Mouse (Mus musculus): Measurements from ENCODE around the gene Gm10277.

Gm10277 gene

DNA sequence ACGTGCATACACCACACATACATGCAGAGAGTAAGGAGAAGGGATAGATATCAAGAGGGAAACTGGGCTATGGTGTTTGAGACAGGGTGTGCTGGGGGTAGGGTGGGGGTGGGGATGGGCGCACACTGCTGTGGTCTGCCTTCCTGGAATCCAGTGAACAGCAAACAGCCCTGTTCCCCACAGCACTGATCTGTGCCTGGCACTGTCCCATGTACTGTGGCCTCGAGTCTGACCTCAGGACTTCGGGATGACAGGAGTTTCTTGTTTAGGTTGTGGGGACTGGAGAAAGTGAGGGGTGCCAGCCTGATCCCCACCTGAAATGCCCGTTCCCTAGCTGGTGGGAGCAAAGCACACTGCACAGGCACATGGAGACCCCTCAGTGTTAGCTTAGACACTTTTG is at the start of gene Gm10277:
Gene Gm10277 (minus strand): TSS at position 41 of the 400 bp plus-strand sequence.
- in situ Hi-C loops (cut with MboI; ENCODE audit: unreplicated experiment in 2 of 2), result loop anchor here (10.0 to 25.0 kb wide), 2 partner anchors 283 to 675 kb away; no protein-coding TSS in a partner anchor

DNA sequence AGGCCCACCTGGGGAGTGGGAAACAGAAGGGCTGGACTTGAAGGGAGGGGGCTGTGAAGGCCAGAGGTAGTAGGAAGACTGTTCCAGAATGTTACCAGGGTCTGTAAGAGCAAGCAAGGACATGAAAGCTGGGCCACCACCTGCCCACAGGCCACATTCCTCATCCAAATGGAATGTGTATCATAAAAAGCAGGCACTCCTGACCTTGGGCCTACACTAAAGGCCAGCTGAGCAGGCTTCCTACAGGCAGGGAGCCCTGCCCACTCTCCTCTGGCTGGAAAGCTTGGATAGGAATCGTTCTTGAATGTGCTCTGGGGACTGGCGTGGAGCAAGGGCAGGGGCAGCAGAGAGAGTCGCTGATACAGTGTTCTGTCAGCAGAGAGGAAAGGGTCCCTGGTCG is 49.2 kb upstream of the Gm10277 start:
- in situ Hi-C loops (cut with MboI; ENCODE audit: unreplicated experiment in 2 of 2), result no loop called here

DNA sequence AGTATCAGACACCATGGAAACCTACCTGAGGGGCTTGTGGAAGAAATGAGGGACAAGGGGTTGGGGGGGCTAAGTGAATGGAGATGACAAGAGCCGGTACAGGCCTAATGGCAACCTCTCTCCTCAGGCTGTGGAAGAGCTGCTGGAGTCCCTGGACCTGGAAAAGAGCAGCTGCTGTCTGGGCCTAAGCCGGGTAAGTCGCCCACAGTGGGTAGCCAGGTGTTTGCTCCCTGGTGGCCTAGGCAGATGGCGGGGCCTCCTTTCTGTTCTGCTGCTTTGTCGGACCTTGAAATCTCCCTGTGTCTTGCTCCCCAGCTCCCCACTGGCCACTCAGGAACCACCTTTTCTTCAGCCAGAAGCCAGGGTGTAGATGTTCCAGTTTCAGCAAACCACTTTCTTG is 48.7 kb upstream of the Gm10277 start:
- in situ Hi-C loops (cut with MboI; ENCODE audit: unreplicated experiment in 2 of 2), result no loop called here

DNA sequence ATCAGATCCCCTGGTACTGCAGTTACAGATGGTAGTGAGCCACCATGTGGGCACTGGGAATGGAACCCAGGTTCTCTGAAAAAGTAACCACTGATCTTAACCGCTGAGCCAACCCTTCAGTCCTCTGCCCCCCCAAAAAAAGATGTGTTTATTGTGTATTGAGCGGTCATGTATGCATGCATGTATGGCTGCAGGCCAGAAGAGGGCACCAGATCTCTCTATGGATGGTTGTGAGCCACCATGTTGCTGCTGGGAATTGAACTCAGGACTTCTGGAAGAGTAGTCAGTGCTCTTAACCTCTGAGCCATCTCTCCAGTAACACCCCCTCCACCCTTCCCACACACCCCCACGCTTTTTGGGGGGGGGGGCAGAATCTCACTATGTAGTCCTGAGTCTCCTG is 47.6 kb upstream of the Gm10277 start:
- in situ Hi-C loops (cut with MboI; ENCODE audit: unreplicated experiment in 2 of 2), result no loop called here

DNA sequence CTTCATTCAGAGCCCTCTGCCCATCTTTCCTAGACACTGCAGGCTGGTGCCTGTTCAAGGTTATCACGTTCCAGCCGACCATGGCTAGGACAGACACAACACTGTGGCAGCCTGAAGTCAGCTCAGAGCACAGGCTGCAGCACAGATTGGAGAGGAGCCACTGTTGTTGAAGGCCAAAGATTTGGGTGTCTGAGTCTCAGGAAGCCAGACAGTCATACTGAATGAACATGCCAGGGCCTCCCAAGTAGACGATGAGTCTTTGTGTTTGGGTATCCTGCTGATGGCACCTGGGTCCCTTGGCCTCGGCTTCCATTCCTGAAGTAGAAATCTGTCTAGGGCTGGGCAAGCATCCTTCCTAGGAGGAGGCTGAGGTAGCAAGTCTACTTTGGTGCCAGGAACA is 45.0 kb upstream of the Gm10277 start:
- in situ Hi-C loops (cut with MboI; ENCODE audit: unreplicated experiment in 2 of 2), result loop anchor here in 1 of 2 experiments (5.0 kb wide), 1 partner anchor 35 kb away; no protein-coding TSS in a partner anchor

DNA sequence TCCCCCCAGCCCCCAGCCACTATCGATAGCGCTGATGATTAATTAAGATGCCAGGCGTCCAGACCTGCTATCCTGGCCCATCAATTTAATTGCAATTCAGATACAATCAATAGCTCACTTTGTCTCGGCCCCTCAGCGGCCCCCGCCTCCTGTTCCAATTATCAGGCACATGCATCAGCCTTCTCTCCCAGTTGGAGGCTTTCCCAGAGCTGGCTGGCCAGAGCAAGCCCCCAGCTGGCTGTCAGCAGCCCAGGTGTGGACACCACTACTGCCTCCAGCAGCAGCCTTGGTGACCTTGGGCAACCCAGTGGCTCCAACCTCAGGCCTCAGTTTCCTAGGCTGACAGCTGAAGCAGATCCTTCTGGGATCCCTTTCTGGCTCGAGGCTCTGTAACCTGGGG is 43.3 kb upstream of the Gm10277 start:
- in situ Hi-C loops (cut with MboI; ENCODE audit: unreplicated experiment in 2 of 2), result loop anchor here in 1 of 2 experiments (5.0 kb wide), 1 partner anchor 36 kb away; no protein-coding TSS in a partner anchor

DNA sequence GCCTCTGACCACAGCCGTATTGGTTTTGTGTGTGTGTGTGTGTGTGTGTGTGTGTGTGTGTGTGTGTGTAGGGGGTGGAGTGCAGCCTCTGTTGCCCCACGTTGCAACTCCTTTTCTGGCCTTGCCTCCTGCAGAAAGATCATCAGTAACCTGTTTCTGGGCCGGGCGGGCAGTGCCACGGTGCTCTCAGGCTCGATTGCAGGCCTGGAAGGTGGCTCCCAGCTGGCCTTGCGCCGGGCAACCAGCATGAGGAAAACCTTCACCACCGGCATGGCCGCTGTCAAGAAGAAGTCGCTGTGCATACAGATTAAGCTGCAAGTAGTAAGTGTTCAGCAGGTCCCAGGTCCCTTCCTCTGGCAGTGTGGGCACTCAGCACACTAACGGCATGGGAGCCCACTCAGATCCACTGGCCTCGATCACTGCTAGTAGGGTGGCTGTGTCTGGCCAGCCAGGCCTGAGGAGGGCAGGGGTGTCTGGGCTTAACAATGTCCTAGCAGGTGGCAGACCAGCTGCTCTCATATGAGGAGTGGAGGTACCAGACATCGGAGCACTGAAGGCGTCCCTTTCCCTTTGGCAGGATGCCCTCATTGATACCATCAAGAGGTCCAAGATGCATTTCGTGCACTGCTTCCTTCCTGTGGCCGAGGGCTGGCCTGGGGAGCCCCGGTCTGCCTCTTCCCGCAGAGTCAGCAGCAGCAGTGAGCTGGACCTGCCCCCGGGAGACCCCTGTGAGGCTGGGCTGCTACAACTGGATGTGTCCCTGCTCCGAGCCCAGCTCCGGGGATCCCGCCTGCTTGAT is 41.7 kb upstream of the Gm10277 start:
- in situ Hi-C loops (cut with MboI; ENCODE audit: unreplicated experiment in 2 of 2), result loop anchor here (5.0 to 10.0 kb wide), 5 partner anchors 56 to 348 kb away; partner anchors contain the start of genes Nek8 (in 2 of the 2), Tlcd1 (in 2 of the 2) and Pipox (in 1 of the 2)

DNA sequence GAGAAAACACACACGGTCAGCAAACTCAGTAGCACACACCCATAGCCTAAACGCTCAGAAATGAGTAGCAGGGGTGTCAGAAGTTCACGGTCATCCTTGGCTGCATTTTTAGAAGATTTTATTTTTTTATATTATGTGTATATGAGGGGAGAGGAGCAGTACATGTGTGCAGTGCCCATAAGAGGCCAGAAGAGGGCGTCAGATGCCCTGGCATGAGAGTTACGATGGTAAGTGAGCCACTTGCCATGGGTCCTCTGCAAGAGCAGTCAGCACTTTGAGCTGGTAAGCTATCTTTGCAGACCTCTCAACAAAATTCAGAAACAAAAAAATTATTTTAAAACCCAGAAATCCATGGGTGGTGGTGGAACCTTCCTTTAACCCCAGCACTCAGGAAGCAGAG is 40.6 kb upstream of the Gm10277 start:
- in situ Hi-C loops (cut with MboI; ENCODE audit: unreplicated experiment in 2 of 2), result loop anchor here (5.0 to 10.0 kb wide), 5 partner anchors 57 to 349 kb away; partner anchors contain the start of genes Nek8 (in 2 of the 2), Tlcd1 (in 2 of the 2) and Pipox (in 1 of the 2)

DNA sequence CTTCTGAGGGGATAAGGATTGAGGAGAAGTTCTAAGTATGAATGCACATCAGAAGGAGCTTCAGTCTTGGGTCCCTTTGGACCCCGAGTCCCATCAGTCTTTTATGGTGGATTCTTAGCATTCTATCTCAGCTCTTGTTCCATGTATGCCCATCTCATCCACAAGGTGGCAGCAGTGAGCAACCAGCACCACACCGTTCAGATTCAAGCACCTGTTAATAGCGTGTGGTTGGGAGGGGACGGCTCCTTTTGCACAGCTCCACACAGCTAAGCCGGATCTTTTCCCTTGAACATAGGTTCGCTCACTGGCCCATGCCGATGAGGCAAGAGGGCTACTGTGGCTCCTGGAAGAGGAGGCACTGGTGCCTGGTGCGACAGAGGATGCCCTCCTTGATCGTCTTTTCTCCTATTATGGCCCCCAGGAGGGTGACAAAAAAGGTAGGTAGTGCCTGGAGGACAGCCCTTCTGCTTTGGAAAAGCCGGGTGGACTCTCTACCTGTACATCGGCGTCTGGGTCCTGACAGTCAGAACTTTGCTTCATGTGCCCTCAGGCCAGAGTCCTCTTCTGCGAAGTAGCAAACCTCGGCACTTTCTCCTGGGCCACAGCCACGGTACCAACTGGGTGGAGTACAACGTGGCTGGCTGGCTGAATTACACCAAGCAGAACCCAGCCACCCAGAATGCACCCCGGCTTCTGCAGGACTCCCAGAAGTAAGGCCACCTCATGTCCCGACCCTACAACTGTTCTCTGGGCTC is 39.9 kb upstream of the Gm10277 start:
- in situ Hi-C loops (cut with MboI; ENCODE audit: unreplicated experiment in 2 of 2), result loop anchor here (5.0 to 10.0 kb wide), 5 partner anchors 57 to 350 kb away; partner anchors contain the start of genes Nek8 (in 2 of the 2), Tlcd1 (in 2 of the 2) and Pipox (in 1 of the 2)

DNA sequence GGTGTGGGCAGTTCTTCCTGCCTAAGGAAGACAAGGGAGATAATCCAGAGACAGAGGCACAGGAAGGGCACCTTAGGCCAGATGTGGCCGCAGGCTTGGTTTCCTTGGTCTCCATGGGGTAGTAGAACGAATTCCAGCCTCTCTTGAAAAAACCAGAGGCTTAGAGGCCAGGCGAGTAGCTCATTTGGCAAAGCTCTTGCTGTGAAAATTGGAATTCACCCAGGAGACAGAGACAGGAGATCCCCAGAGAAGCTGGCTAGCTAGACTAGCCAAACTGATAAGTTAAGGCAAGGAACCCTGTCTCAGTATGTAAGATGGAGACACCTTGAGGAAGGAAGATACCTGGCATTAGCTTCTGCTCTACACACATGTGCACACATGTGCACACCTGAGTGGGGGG is 38.8 kb upstream of the Gm10277 start:
- in situ Hi-C loops (cut with MboI; ENCODE audit: unreplicated experiment in 2 of 2), result loop anchor here (5.0 to 10.0 kb wide), 5 partner anchors 58 to 351 kb away; partner anchors contain the start of genes Nek8 (in 2 of the 2), Tlcd1 (in 2 of the 2) and Pipox (in 1 of the 2)

DNA sequence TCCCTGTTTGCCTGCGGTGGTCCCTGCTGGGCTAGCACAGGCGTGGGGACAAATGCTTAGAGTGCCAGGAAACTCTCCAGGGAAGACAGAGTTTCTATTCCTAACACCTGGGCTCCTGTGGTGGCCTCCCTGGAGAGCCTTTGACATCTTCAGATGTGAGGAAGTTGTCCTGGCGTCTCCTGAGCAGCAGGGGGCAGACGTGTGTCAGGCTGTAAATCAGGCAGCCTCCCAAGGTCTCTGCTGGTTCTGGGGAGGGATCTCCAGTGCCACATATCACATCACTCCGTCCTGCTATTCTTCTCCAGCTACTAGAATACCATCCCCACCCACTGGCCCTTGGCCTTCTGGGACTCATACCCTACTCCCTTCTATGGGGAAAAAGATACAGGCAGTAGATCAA is 38.3 kb upstream of the Gm10277 start:
- in situ Hi-C loops (cut with MboI; ENCODE audit: unreplicated experiment in 2 of 2), result loop anchor here (5.0 to 10.0 kb wide), 5 partner anchors 59 to 351 kb away; partner anchors contain the start of genes Nek8 (in 2 of the 2), Tlcd1 (in 2 of the 2) and Pipox (in 1 of the 2)

DNA sequence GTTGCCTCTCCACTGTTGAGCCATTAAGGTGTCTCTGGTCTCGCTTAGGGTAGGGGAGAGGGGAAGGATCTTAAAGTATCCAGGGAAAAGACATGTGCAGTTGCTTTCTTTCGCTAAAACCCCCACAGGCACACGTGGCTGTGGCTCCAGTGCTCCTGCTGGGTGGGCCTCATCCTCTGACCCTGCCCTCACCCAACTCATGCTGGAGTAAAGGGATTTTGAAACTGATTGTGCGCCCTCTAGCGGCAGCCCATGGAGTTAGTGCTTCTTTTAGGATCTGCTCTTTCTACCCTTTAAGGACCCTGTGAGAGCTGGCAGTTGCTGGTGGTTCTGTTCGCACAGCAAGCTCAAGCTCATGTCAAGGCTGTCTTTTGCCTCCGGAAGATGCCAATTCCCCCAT is 35.2 kb upstream of the Gm10277 start:
- in situ Hi-C loops (cut with MboI; ENCODE audit: unreplicated experiment in 2 of 2), result loop anchor here in 1 of 2 experiments (10.0 kb wide), 2 partner anchors 62 to 352 kb away; partner anchors contain the start of genes Nek8 and Tlcd1

DNA sequence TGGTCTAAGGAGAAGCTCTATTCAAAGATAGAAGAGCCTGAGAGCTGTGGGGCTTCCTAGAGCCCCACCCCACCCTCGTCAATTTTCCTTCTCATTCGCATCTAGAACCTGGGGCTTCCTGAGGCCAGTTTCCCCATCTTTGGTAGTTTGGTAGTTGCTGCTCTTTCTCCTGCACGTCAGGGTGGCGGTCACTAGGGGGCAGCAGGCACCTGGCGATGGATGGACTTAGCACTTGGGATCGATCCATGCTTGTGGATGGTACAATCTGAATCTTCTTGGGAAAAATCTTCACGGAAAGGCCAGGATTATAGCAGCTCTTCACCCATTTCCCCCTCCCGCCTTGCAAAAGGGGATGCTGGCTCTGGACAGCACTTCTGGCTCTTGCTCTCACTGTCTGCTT is 34.1 kb upstream of the Gm10277 start:
- in situ Hi-C loops (cut with MboI; ENCODE audit: unreplicated experiment in 2 of 2), result loop anchor here in 1 of 2 experiments (10.0 kb wide), 2 partner anchors 63 to 353 kb away; partner anchors contain the start of genes Nek8 and Tlcd1

DNA sequence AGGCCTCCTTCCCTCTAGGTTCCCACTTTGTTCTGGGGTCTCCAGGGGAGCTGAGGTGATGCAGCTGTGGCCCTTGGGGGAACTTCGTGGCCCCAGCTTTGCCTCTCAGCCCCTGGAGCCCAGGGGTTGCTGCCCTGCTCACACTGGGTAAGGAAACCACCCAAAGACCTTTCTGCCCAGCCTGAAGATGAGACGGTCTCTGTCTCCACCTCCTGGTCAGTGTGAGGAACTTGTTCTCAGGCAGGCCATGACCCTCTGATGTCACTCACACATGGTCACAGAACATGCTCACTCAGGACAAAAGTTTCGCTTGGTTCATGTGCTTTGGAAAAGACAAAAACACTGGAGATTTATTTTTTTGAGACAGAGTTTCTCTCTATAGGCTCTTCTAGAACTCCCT is 28.5 kb upstream of the Gm10277 start:
- in situ Hi-C loops (cut with MboI; ENCODE audit: unreplicated experiment in 2 of 2), result loop anchor here (5.0 to 10.0 kb wide), 3 partner anchors 74 to 501 kb away; no protein-coding TSS in a partner anchor

DNA sequence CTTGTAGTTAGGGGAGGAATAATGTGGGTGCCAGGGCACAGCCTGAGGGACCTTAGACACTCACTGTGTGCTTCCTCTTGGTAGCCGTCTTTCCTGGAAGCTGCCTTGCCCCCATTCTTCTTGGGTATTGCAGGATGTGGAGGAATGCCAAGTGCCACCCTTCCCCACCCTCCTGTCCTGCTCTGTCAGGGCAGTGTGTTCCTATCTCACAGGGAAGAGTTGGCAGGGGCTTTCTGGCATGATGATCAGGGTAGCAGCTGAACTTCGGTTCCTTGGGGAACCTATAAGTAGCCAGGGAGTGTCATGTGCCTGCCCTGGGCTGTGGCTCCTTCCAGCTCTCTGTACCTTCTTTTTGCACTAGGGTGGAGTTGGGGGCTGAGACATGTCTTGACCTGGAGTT is 26.4 kb upstream of the Gm10277 start:
- in situ Hi-C loops (cut with MboI; ENCODE audit: unreplicated experiment in 2 of 2), result loop anchor here in 1 of 2 experiments (10.0 kb wide), 1 partner anchor 499 kb away; no protein-coding TSS in a partner anchor

DNA sequence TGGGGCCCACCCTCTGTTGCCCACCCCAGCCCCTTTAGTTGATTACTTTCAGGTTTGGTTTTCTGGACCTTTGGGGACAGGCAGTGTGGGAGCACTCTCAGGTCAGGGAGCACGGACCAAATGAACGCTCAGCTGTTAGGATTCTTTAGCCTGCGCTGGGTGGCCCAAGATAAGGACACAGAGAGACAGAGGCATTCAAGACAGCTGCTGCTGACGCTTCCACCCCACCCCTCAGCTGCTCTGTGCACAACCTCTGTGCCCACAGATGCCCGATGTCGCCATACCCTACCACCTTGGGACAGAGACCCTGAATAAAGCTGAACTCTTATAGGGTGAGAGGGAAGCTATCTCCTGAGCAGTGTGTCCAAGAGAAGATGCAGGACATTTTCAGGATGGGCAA is 22.5 kb upstream of the Gm10277 start:
- in situ Hi-C loops (cut with MboI; ENCODE audit: unreplicated experiment in 2 of 2), result loop anchor here in 1 of 2 experiments (10.0 kb wide), 1 partner anchor 495 kb away; no protein-coding TSS in a partner anchor

DNA sequence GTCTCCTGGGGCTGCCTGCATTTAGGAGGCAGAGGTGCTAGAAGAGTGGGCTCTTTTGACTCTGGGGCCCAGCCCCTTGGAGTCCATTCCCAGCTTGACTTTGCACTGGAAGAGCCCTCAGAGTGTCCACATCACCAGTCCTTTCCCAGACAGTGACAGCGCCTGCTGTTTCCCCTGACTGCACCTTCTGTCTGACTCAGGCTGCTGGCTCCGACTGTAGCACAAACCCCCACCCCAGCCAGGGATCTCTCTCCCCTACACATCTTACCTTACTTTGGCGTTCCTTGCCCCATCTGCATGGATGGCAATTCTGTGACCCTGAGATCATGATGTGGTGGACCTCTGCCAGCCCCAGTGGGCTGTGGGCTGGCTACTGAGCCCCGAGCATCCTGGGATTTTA is 21.7 kb upstream of the Gm10277 start:
- in situ Hi-C loops (cut with MboI; ENCODE audit: unreplicated experiment in 2 of 2), result no loop called here

DNA sequence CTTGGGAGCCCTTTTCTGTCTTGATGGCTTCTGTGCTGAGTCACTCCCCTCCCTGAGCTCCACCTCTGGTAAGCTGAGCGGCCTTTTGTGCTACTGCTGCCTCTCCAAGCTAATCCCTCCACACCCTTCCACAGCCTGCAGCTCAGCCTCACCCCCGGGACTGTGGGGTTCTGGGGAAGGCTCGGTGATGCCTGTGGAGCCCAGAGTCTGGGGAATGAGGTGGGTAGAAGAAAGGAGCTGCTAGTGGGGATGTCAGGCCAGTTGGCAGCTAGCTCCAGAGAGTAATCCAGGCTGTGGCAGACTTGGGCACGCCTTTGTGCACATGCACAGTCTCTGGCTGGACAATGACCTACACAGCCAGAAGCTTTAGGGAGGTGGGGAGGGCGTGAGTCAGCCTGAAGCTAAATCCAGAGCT is 20.5 kb upstream of the Gm10277 start:
- in situ Hi-C loops (cut with MboI; ENCODE audit: unreplicated experiment in 2 of 2), result no loop called here

DNA sequence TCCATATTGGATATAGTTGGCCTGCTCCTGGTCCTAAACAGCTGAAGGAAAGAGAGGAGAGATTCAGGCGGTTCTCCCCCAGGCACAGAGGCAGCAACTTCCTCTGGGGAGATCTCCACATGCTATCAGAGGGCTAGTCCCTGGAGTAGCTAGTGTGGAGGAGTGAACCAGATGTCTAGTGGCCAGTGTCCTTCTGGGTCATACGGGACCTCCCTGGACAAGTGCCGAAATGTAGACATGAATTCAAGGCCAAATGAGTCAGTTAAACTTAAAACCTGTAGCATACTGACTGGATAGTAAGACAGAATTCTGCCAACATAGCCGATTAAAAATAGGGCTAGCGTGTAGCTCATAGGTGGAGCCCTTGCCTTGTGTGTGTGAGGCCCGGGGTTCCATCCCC is 19.3 kb upstream of the Gm10277 start:
- in situ Hi-C loops (cut with MboI; ENCODE audit: unreplicated experiment in 2 of 2), result no loop called here

DNA sequence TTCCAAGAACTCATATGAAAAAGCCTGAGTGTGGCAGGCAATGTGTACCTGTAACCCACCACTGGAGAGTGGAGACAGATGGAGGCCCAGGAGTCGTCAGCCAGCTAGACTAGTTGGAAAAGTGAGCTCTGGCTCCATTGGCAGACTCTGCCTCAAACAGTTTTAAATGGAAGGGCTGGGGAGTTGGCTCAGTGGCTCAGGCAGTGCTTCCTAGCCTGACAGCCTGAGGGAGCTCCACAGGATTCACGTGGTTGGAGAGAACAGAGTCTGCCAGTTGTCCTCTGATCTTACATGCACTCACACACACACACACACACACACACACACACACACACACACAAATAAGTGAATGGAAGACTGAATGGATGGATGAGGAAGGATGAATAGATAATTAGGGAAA is 18.7 kb upstream of the Gm10277 start:
- in situ Hi-C loops (cut with MboI; ENCODE audit: unreplicated experiment in 2 of 2), result no loop called here
